In genomic region chr6:87811675-87812338, GRCm38 (mm10) we compare ENCODE assay signal across 8 mouse cellular contexts. TPM values are rescaled to one million over a fixed set of nuclear protein-coding genes. Genes with fewer than 3 reads are reported as not detected.
DNase-seq lines count a peak whose midpoint lies in the region; ATAC-seq and TF ChIP-seq lines count a peak whose summit lies in the region.

Gene Rab43, minus strand, starts transcription at chr6:87812164.

- H3K9ac ChIP-seq in hindbrain, embryonic 14.5 days = peak within 1 kb of the TSS; percentile 74

- H3K4me1 ChIP-seq in hindbrain, embryonic 14.5 days (replicated peaks; ENCODE audit: control insufficient read depth, insufficient read depth, low read length) = peaks cover 12% of the 10 kb centered on the region

- TF ChIP-seq CTCF in Patski (IDR thresholded peaks at IDR 0.05) = no peak

- peak within 1 kb of the TSS; percentile 74 for H3K4me2 ChIP-seq in hindbrain, embryonic 14.5 days (replicated peaks)

- ATAC-seq in Patski = peak; percentile 85
- ATAC-seq in hindbrain, embryonic 14.5 days (ENCODE audit: low FRiP score) = peak; percentile 96

- peak within 1 kb of the TSS; percentile 40; the same call in 1 of the 2 replicates for H3K27ac ChIP-seq in hindbrain, embryonic 14.5 days

- peak; percentile 34 for DNase-seq in Patski (ENCODE audit: low read depth, low spot score)
- peak; percentile 91 to 94 for DNase-seq in cerebellum, postnatal 14 days
- DNase-seq in frontal cortex, postnatal 25 days (ENCODE audit: low spot score in 2 of 2) = peak; percentile 65 to 81
- DNase-seq in hindbrain, embryonic 14.5 days (ENCODE audit: low spot score) = peak; percentile 82
- peak; percentile 90 to 91 for DNase-seq in layer of hippocampus, postnatal 36 days
- DNase-seq in lung, postnatal 36 days = peak; percentile 96
- DNase-seq in retina, postnatal 1 day = peak; percentile 91
- DNase-seq in urinary bladder, adult 18-20 months (ENCODE audit: low spot score in 2 of 2) = peak; percentile 91 to 92

- CTCF ChIA-PET in Patski (lab: Charles Lee) = interaction anchor here (1.2 kb wide), 1 partner anchor 10 kb away, joined by 4 read pairs; no protein-coding TSS in a partner anchor

- peak within 1 kb of the TSS; percentile 57 for H3K4me3 ChIP-seq in hindbrain, embryonic 14.5 days (replicated peaks; ENCODE audit: low read length)

- H3K36me3 ChIP-seq in hindbrain, embryonic 14.5 days (replicated peaks; ENCODE audit: control insufficient read depth, insufficient read depth) = peaks cover 33% of the 10 kb centered on the region

- in situ Hi-C loops in Patski (cut with MboI; ENCODE audit: low pct_unique_long_range_greater_than_20kb) = no loop called here

- H3K27me3 ChIP-seq in Patski = no peaks in the 10 kb centered on the region
- H3K27me3 ChIP-seq in hindbrain, embryonic 14.5 days (ENCODE audit: control insufficient read depth, insufficient read depth, low read length) = no peaks in the 10 kb centered on the region

- WGBS in hindbrain, embryonic 14.5 days = 0% methylated on average over 53 of the region's 56 CpGs

- H3K9me3 ChIP-seq in hindbrain, embryonic 14.5 days (ENCODE audit: control insufficient read depth, low read length) = no peaks in the 10 kb centered on the region

- POLR2A ChIA-PET in Patski (lab: Charles Lee) = interaction anchor here (0.8 to 1.2 kb wide), 3 partner anchors 15 to 32 kb away, joined by 3 read pairs; no protein-coding TSS in a partner anchor

RNA-seq across cellular contexts. Expression of gene Rab43, which starts in this region (rescaled TPM):
- 26.7 TPM for polyA plus RNA-seq in Patski (2021)
- polyA plus RNA-seq in hindbrain, embryonic 14.5 days (2014; fragmentation: Nextera tagmentation; extraction: Ambion mirVana) = 7.8 and 15.6 TPM in 2 replicates
- total RNA-seq in layer of hippocampus, postnatal 36 days (2021) = 10 to 100 TPM; 15.5 to 16.7 TPM

Comparison
In these comparisons a context has a peak if more than half of its experiments do, and no peak if none do; other contexts are left out.
1. Peak in every context shown above with its lines: DNase-seq, ATAC-seq, H3K4me3 ChIP-seq and H3K27ac ChIP-seq.
2. DNase-seq: peak in every context shown above with its lines; median percentile 96 in lung, postnatal 36 days; 92 in cerebellum, postnatal 14 days; 92 in urinary bladder, adult 18-20 months; 91 in retina, postnatal 1 day; 90 in layer of hippocampus, postnatal 36 days; 82 in hindbrain, embryonic 14.5 days; 73 in frontal cortex, postnatal 25 days; 34 in Patski.